Mouse (Mus musculus) mouse trophoblast stem cell (cell line): ENCODE measurements around the gene Vipr1.

Experiments used
- in situ Hi-C, 2 experiments: fragments of 300-500 bp; cut with MseI, MboI; formaldehyde crosslinking; loops; 2 replicates in 1 of 2; 3 replicates in 1 of 2; pipeline ENCODE4 v1.15.1; 2025

Gene Vipr1

GRCm38 (mm10) chr9:121632891-121633290, 9.6 kb upstream of the Vipr1 start:
- in situ Hi-C loops = no loop called here

DNA sequence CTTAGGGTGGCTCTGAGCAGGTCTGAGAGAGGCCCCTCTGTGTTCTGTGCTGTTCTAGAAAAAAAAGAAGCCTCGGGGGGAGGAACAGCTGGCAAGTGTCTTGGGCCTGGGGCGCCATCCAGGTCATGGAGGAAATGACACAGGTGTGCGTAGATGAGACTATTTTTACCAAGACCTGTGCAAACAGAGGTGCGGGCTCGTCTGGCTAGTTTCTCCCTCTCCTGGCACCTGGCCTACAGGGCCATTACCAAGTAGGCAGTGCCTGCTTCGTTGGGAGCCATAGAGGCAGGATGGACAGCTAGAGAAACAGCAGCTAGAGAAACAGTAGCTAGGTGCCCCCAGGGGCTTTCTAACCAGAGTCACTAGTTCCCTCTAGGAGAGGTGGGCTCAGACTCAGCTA, 9.2 kb upstream of the Vipr1 start:
- in situ Hi-C loops = no loop called here

DNA sequence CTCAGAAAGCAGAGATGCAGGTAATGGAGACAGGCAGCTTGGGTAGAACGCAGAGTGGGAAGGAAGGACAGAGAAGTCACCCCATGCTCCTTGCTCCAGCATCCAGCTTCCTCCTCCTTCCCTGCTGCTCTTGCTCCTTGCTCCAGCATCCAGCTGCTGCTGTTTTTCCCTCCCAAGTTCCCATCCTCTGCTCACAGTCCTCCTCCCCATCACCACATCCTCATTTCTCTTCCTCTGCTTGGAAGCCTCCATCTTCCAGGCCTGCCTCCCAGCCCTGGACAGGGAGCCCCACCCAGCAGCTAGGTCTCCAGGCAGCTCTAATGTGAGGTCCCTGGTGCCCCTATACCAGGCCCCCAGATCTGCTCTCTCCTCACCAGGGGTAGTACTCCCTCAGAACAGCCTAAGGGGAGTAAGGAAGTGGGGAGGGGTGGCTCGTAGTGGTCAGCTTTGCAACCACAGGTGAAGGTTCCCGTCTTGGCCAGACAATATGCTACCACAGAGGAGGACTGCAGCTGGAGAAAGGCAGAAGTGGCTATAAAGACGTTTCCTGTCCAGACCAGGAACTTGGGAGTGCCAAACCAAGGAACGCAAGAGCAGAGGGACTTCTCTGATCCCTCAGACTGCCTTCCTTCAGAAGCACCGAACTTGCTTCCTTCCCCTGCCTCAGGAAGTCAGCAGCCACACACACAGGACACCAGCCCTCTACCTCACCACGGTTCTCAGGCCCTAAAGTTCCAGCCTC, 6.5 kb upstream of the Vipr1 start:
- in situ Hi-C loops = no loop called here

GRCm38 (mm10) chr9:121639790-121640189, 2.7 kb upstream of the Vipr1 start:
- in situ Hi-C loops = no loop called here

- in situ Hi-C loops = no loop called here
Observed at GRCm38 (mm10) chr9:121641235-121641915, 1.1 kb upstream of the Vipr1 start.

DNA sequence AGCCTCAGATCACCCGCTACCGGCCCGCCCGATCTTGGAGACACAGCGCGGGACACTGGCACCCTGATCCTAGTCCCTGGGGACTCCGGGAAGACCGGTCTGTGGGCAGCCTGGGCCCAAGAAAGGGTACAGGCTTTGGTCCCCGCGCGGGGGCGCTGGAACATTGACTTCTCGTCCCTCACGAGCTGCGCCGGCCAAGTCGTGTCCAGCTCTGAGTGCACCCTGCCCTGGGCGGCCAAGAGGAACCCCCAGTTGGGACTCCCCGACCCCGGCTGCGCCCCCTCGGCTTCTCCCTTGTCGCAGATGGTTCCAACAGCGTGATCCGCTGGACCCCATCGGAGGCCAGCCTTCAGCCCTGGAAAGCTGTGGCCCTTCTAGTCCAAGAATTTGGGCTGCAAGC, 515 bp upstream of the Vipr1 start, which contains the start of gene Lyzl4:
Lyzl4 (minus strand) TSS at position 96 of the 400 bp plus-strand sequence.
- in situ Hi-C loops = no loop called here

GRCm38 (mm10) chr9:121644855-121645254, 2.3 kb downstream of the Vipr1 start:
- in situ Hi-C loops = no loop called here

- in situ Hi-C loops = no loop called here
Observed at GRCm38 (mm10) chr9:121647026-121647425, 4.5 kb downstream of the Vipr1 start.

DNA sequence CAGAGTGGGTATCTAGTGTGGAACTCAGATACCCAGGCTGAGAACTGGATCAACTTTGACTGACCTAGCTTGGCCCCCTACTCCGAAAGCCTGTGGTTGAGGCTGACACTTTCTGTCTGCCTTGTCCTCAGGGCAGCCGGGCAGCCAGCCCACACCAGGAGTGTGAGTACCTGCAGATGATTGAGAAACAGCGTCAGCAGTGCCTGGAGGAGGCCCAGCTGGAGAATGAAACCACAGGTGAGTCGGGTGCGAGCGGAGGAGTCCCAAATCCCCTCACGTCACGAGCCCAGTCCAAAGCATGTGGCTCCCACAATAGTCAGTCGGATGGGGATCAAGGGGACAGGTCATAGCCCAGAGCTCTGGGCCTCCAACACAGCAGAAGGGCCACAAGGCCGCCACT, 11.2 kb downstream of the Vipr1 start:
- in situ Hi-C loops = no loop called here

DNA sequence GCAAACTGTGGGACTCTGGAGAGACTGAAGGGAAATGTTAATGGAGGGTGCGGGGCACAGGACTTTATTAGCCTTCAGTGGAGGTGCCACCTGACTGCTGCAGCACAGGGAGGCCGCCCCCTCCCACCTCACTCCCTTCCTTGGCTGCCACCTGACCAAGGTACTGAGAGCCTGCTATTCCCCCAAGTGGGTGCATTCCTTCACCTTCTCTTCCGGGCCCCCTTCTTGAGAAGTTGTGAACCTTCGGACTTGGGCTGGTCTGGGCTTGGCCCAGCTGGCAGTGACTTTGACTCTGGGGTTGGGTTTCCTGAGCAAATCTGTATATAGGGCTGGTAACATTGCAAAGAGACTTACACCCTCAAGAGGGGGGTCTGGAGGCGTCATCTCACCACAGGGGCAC, 13.8 kb downstream of the Vipr1 start:
- in situ Hi-C loops = no loop called here

DNA sequence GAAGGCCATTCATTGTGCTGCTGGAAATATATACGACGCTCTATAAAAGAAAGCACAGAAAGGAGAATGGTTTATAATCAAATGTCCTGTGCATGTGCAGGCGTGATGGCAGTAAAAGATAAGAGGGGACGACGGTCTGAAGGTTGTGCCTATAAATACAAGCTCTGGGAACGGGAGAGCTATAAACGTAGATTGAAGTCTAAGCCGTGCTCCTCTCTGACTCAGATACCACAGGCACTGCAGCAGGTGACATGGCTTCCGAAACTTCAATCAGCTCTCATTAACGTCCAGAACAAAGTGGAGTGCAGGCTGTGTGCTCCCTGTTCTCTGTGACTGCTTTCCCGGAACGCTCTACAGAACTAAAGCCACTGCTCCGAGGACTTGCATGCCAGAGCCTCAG, 14.6 kb downstream of the Vipr1 start:
- in situ Hi-C loops = no loop called here

- in situ Hi-C loops = no loop called here
Observed at GRCm38 (mm10) chr9:121658248-121658647, 15.7 kb downstream of the Vipr1 start.

- in situ Hi-C loops = no loop called here
Observed at GRCm38 (mm10) chr9:121659791-121660190, 17.3 kb downstream of the Vipr1 start.

GRCm38 (mm10) chr9:121663467-121663866, 21.0 kb downstream of the Vipr1 start:
- in situ Hi-C loops = no loop called here

GRCm38 (mm10) chr9:121664104-121664503, 21.6 kb downstream of the Vipr1 start:
- in situ Hi-C loops = no loop called here

DNA sequence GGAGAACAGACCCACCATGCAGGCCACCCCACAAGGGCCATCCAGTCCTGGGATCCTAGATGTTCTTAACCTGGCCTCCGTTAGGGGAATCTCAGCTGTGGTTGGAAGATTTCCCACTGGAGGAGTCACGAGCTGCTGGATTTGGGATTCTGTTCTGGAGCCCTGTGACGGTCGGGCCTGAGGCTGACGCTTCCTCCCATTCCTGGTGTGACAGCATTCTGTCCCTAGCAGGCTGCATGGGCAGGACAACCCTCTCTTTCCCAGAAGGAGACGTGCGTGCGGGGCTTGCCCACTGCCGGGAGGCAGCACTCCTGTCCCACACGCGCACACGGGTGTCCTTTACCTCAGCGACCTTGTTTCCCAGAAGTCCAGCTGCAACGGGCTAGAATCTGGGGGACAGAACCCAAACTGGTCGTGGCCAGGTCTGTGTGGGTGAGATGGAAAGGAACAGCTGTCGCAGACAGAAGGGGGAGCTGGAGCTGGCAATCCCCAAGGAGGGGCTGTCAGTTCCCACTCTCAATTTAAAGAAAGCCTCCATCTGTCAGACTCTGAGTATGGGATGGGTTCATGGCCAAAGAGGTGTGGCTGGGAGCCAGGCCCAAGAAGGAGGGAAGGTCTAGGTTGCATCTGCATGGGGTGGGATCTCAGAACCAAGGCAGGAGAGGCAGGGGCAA, 24.6 kb downstream of the Vipr1 start:
- in situ Hi-C loops = no loop called here

DNA sequence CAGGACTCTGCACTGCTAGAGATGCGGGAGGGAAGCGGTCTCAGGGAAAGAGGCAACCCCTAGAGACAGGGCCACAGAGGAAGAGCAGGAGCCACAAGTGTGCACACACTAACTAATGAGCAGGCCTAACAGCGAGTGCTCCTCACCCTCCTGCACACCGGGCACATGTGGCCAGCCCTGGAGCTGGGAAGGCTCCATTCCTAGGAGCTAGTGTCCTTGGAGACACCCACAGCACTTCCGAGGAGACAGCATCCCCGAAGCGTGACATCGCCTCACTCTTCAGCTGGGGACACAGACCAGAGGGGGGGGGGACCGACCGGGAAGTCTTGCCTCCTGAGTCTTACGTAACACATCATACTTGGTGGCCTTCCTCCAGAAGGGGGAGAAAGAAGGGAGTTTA, 25.3 kb downstream of the Vipr1 start:
- in situ Hi-C loops = no loop called here

DNA sequence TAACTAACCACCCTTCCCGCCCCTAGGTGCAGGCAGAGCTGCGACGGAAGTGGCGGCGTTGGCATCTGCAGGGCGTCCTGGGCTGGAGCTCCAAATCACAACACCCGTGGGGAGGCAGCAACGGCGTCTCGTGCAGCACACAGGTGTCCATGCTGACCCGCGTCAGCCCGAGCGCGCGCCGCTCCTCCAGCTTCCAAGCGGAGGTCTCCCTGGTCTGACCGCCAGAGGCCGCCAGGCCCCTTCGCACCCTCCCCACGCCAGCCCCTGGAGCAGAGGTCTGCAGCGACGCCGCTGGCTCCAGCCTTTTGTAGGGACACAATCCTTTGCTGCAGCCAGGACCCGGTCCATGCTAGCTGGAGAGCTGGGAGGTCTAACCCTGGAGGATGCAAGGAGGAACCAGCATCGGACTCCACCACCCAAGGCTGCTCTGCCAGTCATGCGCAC, 26.9 kb downstream of the Vipr1 start:
- in situ Hi-C loops = no loop called here

DNA sequence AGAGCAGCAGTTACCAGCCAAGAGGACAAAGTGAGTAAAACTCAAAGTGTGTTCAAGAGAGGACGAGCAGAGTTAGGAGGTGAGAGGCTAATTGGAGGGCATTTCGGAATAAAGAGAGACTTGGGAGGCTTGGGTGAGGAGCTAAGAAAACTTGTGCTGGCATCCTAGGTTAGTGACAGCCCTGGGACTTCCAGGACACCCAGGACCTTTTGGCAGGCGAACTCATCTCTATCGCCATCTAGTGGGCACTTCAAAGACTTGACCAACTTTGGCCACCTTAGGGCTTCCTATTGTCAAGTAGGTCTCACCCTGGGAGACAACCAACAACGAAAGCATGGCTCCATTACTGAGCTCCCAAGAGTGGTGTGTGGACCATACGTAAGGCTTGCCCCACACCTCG, 28.8 kb downstream of the Vipr1 start:
- in situ Hi-C loops = no loop called here

DNA sequence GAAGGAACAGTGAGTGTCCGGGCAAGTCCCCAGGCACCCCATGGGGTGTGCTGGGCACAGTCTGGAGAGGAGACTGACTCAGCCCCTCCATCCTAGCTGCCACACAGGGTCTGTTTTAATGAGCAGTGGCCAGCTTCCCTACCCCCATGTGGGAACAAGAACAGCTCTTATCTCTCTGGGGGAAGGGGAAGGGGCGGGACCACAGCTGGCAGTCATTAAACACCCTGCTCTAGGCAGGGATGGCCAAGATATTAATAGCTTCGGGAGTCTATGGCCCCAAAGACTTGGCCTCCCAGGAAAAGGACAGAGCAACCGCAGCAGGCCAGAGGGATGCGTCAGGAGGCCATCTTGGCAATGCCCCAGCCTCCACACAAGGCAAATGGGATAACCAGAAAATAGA, 29.8 kb downstream of the Vipr1 start:
- in situ Hi-C loops = no loop called here

DNA sequence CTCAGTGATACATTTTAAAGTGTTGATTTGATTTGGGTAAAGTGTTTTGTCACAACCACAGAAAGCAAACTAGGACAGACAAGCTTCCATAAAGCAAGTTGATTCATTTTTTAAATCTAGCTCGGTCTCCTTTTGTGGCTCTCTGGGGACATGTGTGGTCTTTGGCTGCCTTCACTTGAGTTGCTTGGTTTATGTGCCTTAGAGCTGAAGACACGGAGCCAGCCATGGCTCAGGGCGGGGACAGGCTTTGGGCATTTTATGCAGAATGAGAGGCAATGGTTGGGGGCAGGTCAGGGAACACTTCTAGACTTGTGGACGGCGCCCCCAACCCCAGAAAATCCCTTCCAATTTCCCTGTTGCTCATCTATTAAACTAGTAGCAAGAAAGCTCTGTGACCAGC, 31.2 kb downstream of the Vipr1 start:
- in situ Hi-C loops = no loop called here

- in situ Hi-C loops = no loop called here
Observed at GRCm38 (mm10) chr9:121675011-121675410, 32.5 kb downstream of the Vipr1 start.

DNA sequence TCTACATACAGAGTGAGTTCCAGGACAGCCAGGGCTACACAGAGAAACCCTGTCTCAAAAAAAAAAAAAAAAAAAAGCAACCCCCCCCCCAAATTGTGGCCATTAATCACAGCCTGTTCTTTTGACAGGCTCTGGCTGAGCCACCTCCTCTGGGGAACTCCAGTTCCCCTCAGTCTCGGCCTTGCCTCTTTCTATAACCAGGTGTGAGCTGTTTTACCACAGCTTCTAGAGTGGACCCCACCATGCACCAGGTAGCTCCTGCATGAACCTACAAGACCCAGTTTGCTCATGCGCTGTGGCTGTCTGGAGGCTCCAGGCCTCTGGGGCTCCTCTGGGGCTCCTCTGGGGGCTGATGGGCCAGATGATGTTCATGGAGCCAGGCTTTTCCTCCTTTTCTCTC, 33.0 kb downstream of the Vipr1 start:
- in situ Hi-C loops = no loop called here
